Mouse (Mus musculus): Measurements from ENCODE around the gene Ttc23. TPM values are rescaled to one million over a fixed set of nuclear protein-coding genes. Genes with fewer than 3 reads are reported as not detected.

Gene Ttc23
- total and polyA plus RNA-seq, 2 experiments: 14.2 to 47.8 TPM

- no peaks in the 10 kb centered on the region for H3K79me2 ChIP-seq (ENCODE audit: control insufficient read depth, insufficient read depth, low read length)
- H3K27me3 ChIP-seq (ENCODE audit: control insufficient read depth, insufficient read depth, low read length): no peaks in the 10 kb centered on the region
- no peak overlapping the region for H3K9ac ChIP-seq (ENCODE audit: low read depth, low read length)
- WGBS: 77% methylated on average over 4 of the region's 4 CpGs
- H3K4me3 ChIP-seq (ENCODE audit: insufficient read depth, low read depth, low read length): no peak overlapping the region
- H3K4me1 ChIP-seq (ENCODE audit: control insufficient read depth, insufficient read depth, low read length): no peaks in the 10 kb centered on the region
- H3K27ac ChIP-seq (replicated peaks; ENCODE audit: insufficient read depth, low read depth, low read length): no peak overlapping the region
- TF ChIP-seq CTCF (IDR thresholded peaks at IDR 0.05; ENCODE audit: low read depth, low read length) (no peak), POLR2A (IDR thresholded peaks at IDR 0.05; ENCODE audit: extremely low read depth, insufficient read depth, low read length) (no peak)
- DNase-seq (ENCODE audit: extremely low read depth, low read depth, low spot score): no peak
- peaks cover 42% of the 10 kb centered on the region for H3K36me3 ChIP-seq (ENCODE audit: control insufficient read depth, insufficient read depth, low read length)
Observed at GRCm38 (mm10) chr7:67724536-67724935, 77.3 kb downstream of the Ttc23 start.

- no peaks in the 10 kb centered on the region for H3K79me2 ChIP-seq (ENCODE audit: control insufficient read depth, insufficient read depth, low read length)
- H3K27ac ChIP-seq (replicated peaks; ENCODE audit: insufficient read depth, low read depth, low read length): no peak overlapping the region
- H3K4me1 ChIP-seq (ENCODE audit: control insufficient read depth, insufficient read depth, low read length): no peaks in the 10 kb centered on the region
- no peak overlapping the region for H3K9ac ChIP-seq (ENCODE audit: low read depth, low read length)
- no peak for TF ChIP-seq POLR2A (IDR thresholded peaks at IDR 0.05; ENCODE audit: extremely low read depth, insufficient read depth, low read length)
- no peak for TF ChIP-seq CTCF (IDR thresholded peaks at IDR 0.05; ENCODE audit: low read depth, low read length)
- H3K36me3 ChIP-seq (ENCODE audit: control insufficient read depth, insufficient read depth, low read length): peaks cover 42% of the 10 kb centered on the region
- no peaks in the 10 kb centered on the region for H3K27me3 ChIP-seq (ENCODE audit: control insufficient read depth, insufficient read depth, low read length)
- H3K4me3 ChIP-seq (ENCODE audit: insufficient read depth, low read depth, low read length): no peak overlapping the region
- DNase-seq (ENCODE audit: extremely low read depth, low read depth, low spot score): no peak
- WGBS: 88% methylated on average over 9 of the region's 9 CpGs
Observed at GRCm38 (mm10) chr7:67725016-67725415, 77.8 kb downstream of the Ttc23 start.

GRCm38 (mm10) chr7:67728203-67728602, 81.0 kb downstream of the Ttc23 start:
- Histone ChIP-seq H3K27me3 (ENCODE audit: control insufficient read depth, insufficient read depth, low read length) (no peaks in the 10 kb centered on the region), H3K27ac (replicated peaks; ENCODE audit: insufficient read depth, low read depth, low read length) (no peak overlapping the region), H3K9ac (ENCODE audit: low read depth, low read length) (no peak overlapping the region), H3K79me2 (ENCODE audit: control insufficient read depth, insufficient read depth, low read length) (no peaks in the 10 kb centered on the region), H3K36me3 (ENCODE audit: control insufficient read depth, insufficient read depth, low read length) (peaks cover 27% of the 10 kb centered on the region), H3K4me1 (ENCODE audit: control insufficient read depth, insufficient read depth, low read length) (no peaks in the 10 kb centered on the region), H3K4me3 (ENCODE audit: insufficient read depth, low read depth, low read length) (no peak overlapping the region)
- TF ChIP-seq POLR2A (IDR thresholded peaks at IDR 0.05; ENCODE audit: extremely low read depth, insufficient read depth, low read length) (no peak), CTCF (IDR thresholded peaks at IDR 0.05; ENCODE audit: low read depth, low read length) (no peak)
- no peak for DNase-seq (ENCODE audit: extremely low read depth, low read depth, low spot score)
- WGBS: 94% methylated on average over 4 of the region's 4 CpGs

- H3K27ac ChIP-seq (replicated peaks; ENCODE audit: insufficient read depth, low read depth, low read length): no peak overlapping the region
- TF ChIP-seq POLR2A (IDR thresholded peaks at IDR 0.05; ENCODE audit: extremely low read depth, insufficient read depth, low read length) (no peak), CTCF (IDR thresholded peaks at IDR 0.05; ENCODE audit: low read depth, low read length) (no peak)
- peaks cover 24% of the 10 kb centered on the region for H3K36me3 ChIP-seq (ENCODE audit: control insufficient read depth, insufficient read depth, low read length)
- no peaks in the 10 kb centered on the region for H3K27me3 ChIP-seq (ENCODE audit: control insufficient read depth, insufficient read depth, low read length)
- H3K79me2 ChIP-seq (ENCODE audit: control insufficient read depth, insufficient read depth, low read length): no peaks in the 10 kb centered on the region
- no peaks in the 10 kb centered on the region for H3K4me1 ChIP-seq (ENCODE audit: control insufficient read depth, insufficient read depth, low read length)
- WGBS: 97% methylated on average over 4 of the region's 4 CpGs
- H3K9ac ChIP-seq (ENCODE audit: low read depth, low read length): no peak overlapping the region
- no peak overlapping the region for H3K4me3 ChIP-seq (ENCODE audit: insufficient read depth, low read depth, low read length)
- DNase-seq (ENCODE audit: extremely low read depth, low read depth, low spot score): no peak
Observed at GRCm38 (mm10) chr7:67728809-67729208, 81.6 kb downstream of the Ttc23 start.

- H3K36me3 ChIP-seq (ENCODE audit: control insufficient read depth, insufficient read depth, low read length): peaks cover 9% of the 10 kb centered on the region
- H3K9ac ChIP-seq (ENCODE audit: low read depth, low read length): no peak overlapping the region
- H3K79me2 ChIP-seq (ENCODE audit: control insufficient read depth, insufficient read depth, low read length): no peaks in the 10 kb centered on the region
- TF ChIP-seq POLR2A (IDR thresholded peaks at IDR 0.05; ENCODE audit: extremely low read depth, insufficient read depth, low read length) (no peak), CTCF (IDR thresholded peaks at IDR 0.05; ENCODE audit: low read depth, low read length) (no peak)
- no peak for DNase-seq (ENCODE audit: extremely low read depth, low read depth, low spot score)
- H3K4me1 ChIP-seq (ENCODE audit: control insufficient read depth, insufficient read depth, low read length): no peaks in the 10 kb centered on the region
- 75% methylated on average over 5 of the region's 5 CpGs for WGBS
- no peaks in the 10 kb centered on the region for H3K27me3 ChIP-seq (ENCODE audit: control insufficient read depth, insufficient read depth, low read length)
- no peak overlapping the region for H3K4me3 ChIP-seq (ENCODE audit: insufficient read depth, low read depth, low read length)
- H3K27ac ChIP-seq (replicated peaks; ENCODE audit: insufficient read depth, low read depth, low read length): no peak overlapping the region
Observed at GRCm38 (mm10) chr7:67730431-67731110, 83.4 kb downstream of the Ttc23 start.

- no peak overlapping the region for H3K27ac ChIP-seq (replicated peaks; ENCODE audit: insufficient read depth, low read depth, low read length)
- no peak overlapping the region for H3K9ac ChIP-seq (ENCODE audit: low read depth, low read length)
- no peak overlapping the region for H3K4me3 ChIP-seq (ENCODE audit: insufficient read depth, low read depth, low read length)
- WGBS: 86% methylated on average over 4 of the region's 4 CpGs
- H3K4me1 ChIP-seq (ENCODE audit: control insufficient read depth, insufficient read depth, low read length): no peaks in the 10 kb centered on the region
- TF ChIP-seq CTCF (IDR thresholded peaks at IDR 0.05; ENCODE audit: low read depth, low read length): no peak
- TF ChIP-seq POLR2A (IDR thresholded peaks at IDR 0.05; ENCODE audit: extremely low read depth, insufficient read depth, low read length): no peak
- no peak for DNase-seq (ENCODE audit: extremely low read depth, low read depth, low spot score)
- no peaks in the 10 kb centered on the region for H3K36me3 ChIP-seq (ENCODE audit: control insufficient read depth, insufficient read depth, low read length)
- H3K27me3 ChIP-seq (ENCODE audit: control insufficient read depth, insufficient read depth, low read length): no peaks in the 10 kb centered on the region
- no peaks in the 10 kb centered on the region for H3K79me2 ChIP-seq (ENCODE audit: control insufficient read depth, insufficient read depth, low read length)
Observed at GRCm38 (mm10) chr7:67732276-67732675, 85.1 kb downstream of the Ttc23 start.

Measured in liver, adult 2 months (tissue).